Comparison of ENCODE assay signal across 34 mouse cellular contexts in genomic region chr6:42361041-42361895, GRCm38 (mm10). TPM values are rescaled to one million over a fixed set of nuclear protein-coding genes. Genes with fewer than 3 reads are reported as not detected.
A peak's percentile ranks its signal among the peaks of the same experiment; 100 is the strongest.
DNase-seq lines count a peak whose midpoint lies in the region; ATAC-seq and TF ChIP-seq lines count a peak whose summit lies in the region.
"Had no signal": no experiment of that assay in that cellular context is flagged by ENCODE, and none has a peak within 500 bp of the region (broad histone marks: within the 10 kb centered on the region; RNA-seq: fewer than 3 reads in every experiment).

No protein-coding gene starts in this region.

- DNase-seq in cerebellum, adult 9-11 months, result peak; percentile 14
- no peak for DNase-seq in cerebellum, adult 18-20 months
- no peak for DNase-seq in heart, postnatal 14 days
- no peak for DNase-seq in lung, postnatal 0 days (ENCODE audit: low spot score)
- no peak for DNase-seq in lung, postnatal 10 days
- peak; percentile 36 for DNase-seq in NIH3T3 (ENCODE audit: low read depth)
- no peak for DNase-seq in spleen, adult 12 weeks (ENCODE audit: low spot score)
- DNase-seq: adrenal gland, postnatal 14 days; cerebellum, adult 11 months; cerebellum, postnatal 10 days; gastrocnemius, postnatal 10 days; kidney, adult 8-10 months; kidney, postnatal 4 days; layer of hippocampus, postnatal 36 days; left cerebral cortex, postnatal 4 days; liver, postnatal 0 days; midbrain, embryonic 14.5 days; right cerebral cortex, adult 18-20 months; right cerebral cortex, postnatal 4 days had no signal

- WGBS in heart, embryonic 15.5 days, result 82% methylated on average over 13 of the region's 13 CpGs
- WGBS in lung, postnatal 0 days, result 86% methylated on average over 13 of the region's 13 CpGs

- no peaks in the 10 kb centered on the region for H3K9me3 ChIP-seq in heart, embryonic 15.5 days (replicated peaks)
- H3K9me3 ChIP-seq in lung, postnatal 0 days (ENCODE audit: low read length), result no peaks in the 10 kb centered on the region
- H3K9me3 ChIP-seq: embryonic facial prominence, embryonic 13.5 days; hindbrain, embryonic 13.5 days; liver, embryonic 12.5 days; neural tube, embryonic 15.5 days had no signal

- peaks cover 47% of the 10 kb centered on the region for H3K36me3 ChIP-seq in heart, embryonic 15.5 days
- peaks cover 38% of the 10 kb centered on the region for H3K36me3 ChIP-seq in lung, postnatal 0 days (ENCODE audit: insufficient read depth, low read length)

- no peaks in the 10 kb centered on the region for H3K27me3 ChIP-seq in heart, embryonic 15.5 days
- H3K27me3 ChIP-seq in lung, postnatal 0 days (replicated peaks; ENCODE audit: insufficient read depth, low read length), result no peaks in the 10 kb centered on the region
- H3K27me3 ChIP-seq: embryonic facial prominence, embryonic 13.5 days; hindbrain, embryonic 13.5 days; liver, embryonic 12.5 days; neural tube, embryonic 15.5 days had no signal

- intact Hi-C loops in heart, postnatal 14 days (cut with DNase I), result no loop called here

- ATAC-seq in heart, embryonic 15.5 days (replicated peaks; ENCODE audit: insufficient number of reproducible peaks, insufficient read depth, low FRiP score, low read depth), result no peak
- ATAC-seq in lung, postnatal 0 days, result no peak
- ATAC-seq: forebrain, embryonic 16.5 days; intestine, embryonic 16.5 days; liver, embryonic 12.5 days; liver, postnatal 0 days had no signal

- no peak for TF ChIP-seq CTCF in lung, postnatal 0 days (IDR thresholded peaks at IDR 0.05)

- H3K4me2 ChIP-seq in heart, embryonic 15.5 days, result no peak overlapping the region
- H3K4me2 ChIP-seq in lung, postnatal 0 days (replicated peaks; ENCODE audit: low read depth, low read length), result no peak overlapping the region
- H3K4me2 ChIP-seq: embryonic facial prominence, embryonic 13.5 days; hindbrain, embryonic 13.5 days; liver, embryonic 12.5 days; neural tube, embryonic 15.5 days had no signal

- H3K27ac ChIP-seq in heart, embryonic 15.5 days, result peak overlapping the region; percentile 79
- H3K27ac ChIP-seq in lung, postnatal 0 days (ENCODE audit: low read length), result 0 out of 2 replicates have a peak overlapping the region, but pooled peaks have one; percentile 62
- H3K27ac ChIP-seq: embryonic facial prominence, embryonic 13.5 days; hindbrain, embryonic 13.5 days; kidney, postnatal 0 days; liver, embryonic 12.5 days; neural tube, embryonic 15.5 days had no signal

- no peak for TF ChIP-seq EP300 in lung, postnatal 0 days (IDR thresholded peaks at IDR 0.05)

- H3K4me1 ChIP-seq in heart, embryonic 15.5 days (replicated peaks), result peaks cover 63% of the 10 kb centered on the region
- no peaks in the 10 kb centered on the region; the same call in 1 of the 2 replicates for H3K4me1 ChIP-seq in lung, postnatal 0 days (ENCODE audit: insufficient read depth, low read depth, low read length)
- H3K4me1 ChIP-seq: embryonic facial prominence, embryonic 13.5 days; hindbrain, embryonic 13.5 days had no signal

- no peak overlapping the region for H3K9ac ChIP-seq in heart, embryonic 15.5 days
- no peak overlapping the region for H3K9ac ChIP-seq in lung, postnatal 0 days (replicated peaks; ENCODE audit: low read depth)
- H3K9ac ChIP-seq: embryonic facial prominence, embryonic 13.5 days; hindbrain, embryonic 13.5 days; liver, embryonic 12.5 days; liver, postnatal 0 days; neural tube, embryonic 15.5 days had no signal

- no peak overlapping the region for H3K4me3 ChIP-seq in heart, embryonic 15.5 days
- H3K4me3 ChIP-seq in lung, postnatal 0 days (ENCODE audit: low read depth, low read length), result no peak overlapping the region
- H3K4me3 ChIP-seq: embryonic facial prominence, embryonic 13.5 days; erythroblast, embryonic 14.5 days; hindbrain, embryonic 13.5 days; liver, embryonic 12.5 days; neural tube, embryonic 15.5 days had no signal

RNA-seq across cellular contexts. Expression of gene Epha1, which starts 11.8 kb away (rescaled TPM):
- 2.2 and 4.3 TPM in 2 replicates for polyA plus RNA-seq in heart, embryonic 15.5 days (2015; fragmentation: Nextera tagmentation; extraction: Ambion mirVana)
- under 1 TPM; 0.51 to 0.67 TPM for total RNA-seq in heart, postnatal 14 days (2021)
- polyA plus RNA-seq in lung, postnatal 0 days (2015; fragmentation: Nextera tagmentation; extraction: Ambion mirVana), result 21.8 TPM in 2 replicates
- total RNA-seq: common myeloid progenitor, adult 5-6 weeks; MEL; monocyte, adult 5-6 weeks had no signal

RNA-seq across cellular contexts. Expression of gene Zyx, which starts 11.8 kb away (rescaled TPM):
- 136 and 173 TPM in 2 replicates for polyA plus RNA-seq in heart, embryonic 15.5 days (2015; fragmentation: Nextera tagmentation; extraction: Ambion mirVana)
- total RNA-seq in heart, postnatal 14 days (2021), result 10 to 100 TPM; 78.9 to 88.6 TPM
- 166 and 183 TPM in 2 replicates for polyA plus RNA-seq in lung, postnatal 0 days (2015; fragmentation: Nextera tagmentation; extraction: Ambion mirVana)

RNA-seq across cellular contexts. Expression of gene Fam131b, which starts 36.8 kb away (rescaled TPM):
- 0.10 and 0.24 TPM in 2 replicates for polyA plus RNA-seq in heart, embryonic 15.5 days (2015; fragmentation: Nextera tagmentation; extraction: Ambion mirVana)
- 1 to 10 TPM; 1.1 to 1.2 TPM for total RNA-seq in heart, postnatal 14 days (2021)
- not detected in 2 replicates for polyA plus RNA-seq in lung, postnatal 0 days (2015; fragmentation: Nextera tagmentation; extraction: Ambion mirVana)
- total RNA-seq: common myeloid progenitor, adult 5-6 weeks; MEL; monocyte, adult 5-6 weeks had no signal
- polyA plus RNA-seq: erythroblast, embryonic 14.5 days; kidney, postnatal 0 days; liver, embryonic 12.5 days; liver, postnatal 0 days had no signal

RNA-seq across cellular contexts. Expression of gene Tas2r143, which starts 38.8 kb away (rescaled TPM):
- not detected in 2 replicates for polyA plus RNA-seq in heart, embryonic 15.5 days (2015; fragmentation: Nextera tagmentation; extraction: Ambion mirVana)
- not detected for total RNA-seq in heart, postnatal 14 days (2021)
- 0.15 TPM in 1 of 2 replicates, not detected in the other for polyA plus RNA-seq in lung, postnatal 0 days (2015; fragmentation: Nextera tagmentation; extraction: Ambion mirVana)
- total RNA-seq: common myeloid progenitor, adult 5-6 weeks; gastrocnemius, postnatal 10 days; heart, postnatal 36 days; left cerebral cortex, postnatal 4 days; MEL had no signal
- polyA plus RNA-seq: embryonic facial prominence, embryonic 13.5 days; erythroblast, embryonic 14.5 days; forebrain, embryonic 11.5 days; forebrain, embryonic 16.5 days; hindbrain, embryonic 13.5 days; intestine, embryonic 16.5 days; kidney, postnatal 0 days; liver, embryonic 12.5 days; liver, postnatal 0 days; midbrain, embryonic 14.5 days; neural tube, embryonic 15.5 days had no signal

RNA-seq across cellular contexts. Expression of gene Tas2r135, which starts 44.0 kb away (rescaled TPM):
- not detected in 2 replicates for polyA plus RNA-seq in heart, embryonic 15.5 days (2015; fragmentation: Nextera tagmentation; extraction: Ambion mirVana)
- total RNA-seq in heart, postnatal 14 days (2021), result under 1 TPM in 1 of 2 experiments, not detected in 1; 0.39 TPM
- 0.18 TPM in 1 of 2 replicates, not detected in the other for polyA plus RNA-seq in lung, postnatal 0 days (2015; fragmentation: Nextera tagmentation; extraction: Ambion mirVana)
- total RNA-seq: common myeloid progenitor, adult 5-6 weeks; gastrocnemius, postnatal 10 days; layer of hippocampus, postnatal 36 days; MEL; monocyte, adult 5-6 weeks had no signal
- polyA plus RNA-seq: embryonic facial prominence, embryonic 13.5 days; erythroblast, embryonic 14.5 days; forebrain, embryonic 11.5 days; forebrain, embryonic 16.5 days; gonadal fat pad, adult 2 months; hindbrain, embryonic 13.5 days; intestine, embryonic 16.5 days; kidney, postnatal 0 days; liver, embryonic 12.5 days; liver, postnatal 0 days; midbrain, embryonic 14.5 days; neural tube, embryonic 15.5 days had no signal

Comparison
In these comparisons a context has a peak if more than half of its experiments do, and no peak if none do; other contexts are left out.
1. DNase-seq: peak in cerebellum, adult 9-11 months (single experiment) and NIH3T3 (single experiment); none in cerebellum, adult 18-20 months (0 of 2), heart, postnatal 14 days (0 of 2), lung, postnatal 0 days (single experiment), lung, postnatal 10 days (single experiment) and spleen, adult 12 weeks (single experiment).